Mouse (Mus musculus) megakaryocyte, embryonic 14.5 days (primary cell): ENCODE results near the gene Ovca2. TPM values are rescaled to one million over a fixed set of nuclear protein-coding genes. Genes with fewer than 3 reads are reported as not detected.

ENCODE experiments used
- H3K27me3 ChIP-seq: replicated peaks from 2 replicates; pipeline ENCODE3; 2012; ENCODE audit warnings: inconsistent platforms
- H3K36me3 ChIP-seq: replicated peaks from 2 replicates; pipeline ENCODE3; 2012; ENCODE audit warnings: low read length, inconsistent platforms, mixed read lengths
- H3K4me1 ChIP-seq: 2 replicates; pipeline ENCODE4 v1.6.1; 2012; ENCODE audit warnings: inconsistent platforms
- H3K4me3 ChIP-seq: replicated peaks from 2 replicates; pipeline ENCODE3; 2012; ENCODE audit warnings: moderate library complexity, mild to moderate bottlenecking, inconsistent platforms
- H3K9me3 ChIP-seq: 2 replicates; pipeline ENCODE4 v1.6.1; 2012; ENCODE audit warnings: inconsistent platforms
- FLI1 ChIP-seq: IDR thresholded peaks from 2 replicates; pipeline ENCODE4 v1.6.1; 2012; ENCODE audit warnings: low read length, inconsistent platforms, mixed read lengths
- GATA1 ChIP-seq: IDR thresholded peaks from 3 replicates; pipeline ENCODE4 v1.6.1; 2012; ENCODE audit warnings: mixed read lengths, low read length, inconsistent platforms, borderline replicate concordance
- polyA plus RNA-seq: library from polyadenylated mRNA; stranded (reverse); fragments of >175 nt; gene quantifications from 2 replicates; pipeline ENCODE4 v1.2.3, GENCODE M21; 2012; ENCODE audit warnings: low replicate concordance; ENCODE audit not compliant: insufficient read depth

Gene Ovca2
- polyA plus RNA-seq, 1 experiment, result 1.1 TPM

- Histone ChIP-seq H3K4me1 (peaks cover 39% of the 10 kb centered on the region), H3K36me3 (peaks cover 81% of the 10 kb centered on the region), H3K27me3 (no peaks in the 10 kb centered on the region), H3K9me3 (no peaks in the 10 kb centered on the region), H3K4me3 (no peak overlapping the region)
- TF ChIP-seq GATA1 (no peak), FLI1 (no peak)
These were observed 22.6 kb downstream of the Ovca2 start for GRCm38 (mm10) chr11:75155985-75156384.

GRCm38 (mm10) chr11:75154053-75154585 lies 24.5 kb downstream of the Ovca2 start:
- H3K4me1 ChIP-seq, result peaks cover 39% of the 10 kb centered on the region
- peaks cover 80% of the 10 kb centered on the region for H3K36me3 ChIP-seq
- TF ChIP-seq GATA1 (no peak), FLI1 (no peak)
- H3K4me3 ChIP-seq, result no peak overlapping the region
- H3K9me3 ChIP-seq, result no peaks in the 10 kb centered on the region
- H3K27me3 ChIP-seq, result no peaks in the 10 kb centered on the region

- Histone ChIP-seq H3K9me3 (no peaks in the 10 kb centered on the region), H3K4me3 (peak overlapping the region; percentile 76), H3K36me3 (peaks cover 79% of the 10 kb centered on the region), H3K27me3 (no peaks in the 10 kb centered on the region), H3K4me1 (peaks cover 40% of the 10 kb centered on the region)
- TF ChIP-seq FLI1, result 0 out of 2 replicates have a peak, but pooled peaks have one; percentile 11
- no peak for TF ChIP-seq GATA1
These were observed 25.8 kb downstream of the Ovca2 start for GRCm38 (mm10) chr11:75152603-75153557.

- Histone ChIP-seq H3K4me3 (no peak overlapping the region), H3K27me3 (no peaks in the 10 kb centered on the region), H3K36me3 (peaks cover 78% of the 10 kb centered on the region), H3K4me1 (peaks cover 48% of the 10 kb centered on the region), H3K9me3 (no peaks in the 10 kb centered on the region)
- no peak for TF ChIP-seq GATA1
These were observed 28.3 kb downstream of the Ovca2 start for GRCm38 (mm10) chr11:75150346-75150745.

GRCm38 (mm10) chr11:75148332-75149035 lies 30.2 kb downstream of the Ovca2 start:
- TF ChIP-seq GATA1 (no peak), FLI1 (no peak)
- Histone ChIP-seq H3K4me1 (peaks cover 32% of the 10 kb centered on the region), H3K4me3 (no peak overlapping the region), H3K9me3 (no peaks in the 10 kb centered on the region), H3K27me3 (no peaks in the 10 kb centered on the region), H3K36me3 (peaks cover 84% of the 10 kb centered on the region)

GRCm38 (mm10) chr11:75147846-75148168 lies 30.8 kb downstream of the Ovca2 start:
- peaks cover 86% of the 10 kb centered on the region for H3K36me3 ChIP-seq
- no peaks in the 10 kb centered on the region for H3K27me3 ChIP-seq
- no peaks in the 10 kb centered on the region for H3K9me3 ChIP-seq
- TF ChIP-seq GATA1, result no peak
- no peak for TF ChIP-seq FLI1
- peaks cover 25% of the 10 kb centered on the region for H3K4me1 ChIP-seq
- no peak overlapping the region for H3K4me3 ChIP-seq

GRCm38 (mm10) chr11:75147106-75147845 lies 31.4 kb downstream of the Ovca2 start:
- Histone ChIP-seq H3K4me1 (peaks cover 20% of the 10 kb centered on the region), H3K9me3 (no peaks in the 10 kb centered on the region), H3K36me3 (peaks cover 87% of the 10 kb centered on the region), H3K27me3 (no peaks in the 10 kb centered on the region), H3K4me3 (no peak overlapping the region)
- TF ChIP-seq FLI1 (no peak), GATA1 (no peak)

GRCm38 (mm10) chr11:75145841-75146240 lies 32.8 kb downstream of the Ovca2 start:
- Histone ChIP-seq H3K27me3 (no peaks in the 10 kb centered on the region), H3K9me3 (no peaks in the 10 kb centered on the region), H3K4me3 (no peak overlapping the region), H3K36me3 (peaks cover 92% of the 10 kb centered on the region), H3K4me1 (peaks cover 19% of the 10 kb centered on the region)
- no peak for TF ChIP-seq FLI1
- no peak for TF ChIP-seq GATA1

GRCm38 (mm10) chr11:75142749-75143148 lies 35.9 kb downstream of the Ovca2 start:
- Histone ChIP-seq H3K36me3 (peaks cover 92% of the 10 kb centered on the region), H3K4me1 (peaks cover 48% of the 10 kb centered on the region), H3K9me3 (no peaks in the 10 kb centered on the region), H3K27me3 (no peaks in the 10 kb centered on the region), H3K4me3 (no peak overlapping the region)
- TF ChIP-seq GATA1 (no peak), FLI1 (no peak)
